Mouse (Mus musculus) C2C12 (cell line): Measurements from ENCODE around the gene Hsbp1.
"Not testable (repeated sequence)": the region's sequence is repeated elsewhere in the genome, so short reads cannot be mapped to it uniquely, and the experiment has no call there.

ENCODE experiments used
- CEBPB ChIP-seq: IDR thresholded peaks from one replicate; pipeline ENCODE4 v1.6.1; 2011; ENCODE audit warnings: low read depth, mild to moderate bottlenecking, control low read depth, moderate library complexity
- CTCF ChIP-seq: IDR thresholded peaks from one replicate; pipeline ENCODE4 v1.5.1; 2011; ENCODE audit not compliant: control insufficient read depth, insufficient read depth, insufficient read length
- FOSL1 ChIP-seq: IDR thresholded peaks from one replicate; pipeline ENCODE4 v1.8.0; 2011; ENCODE audit warnings: mild to moderate bottlenecking, low read length; ENCODE audit not compliant: poor library complexity, insufficient read depth, severe bottlenecking
- MYOD1 ChIP-seq: IDR thresholded peaks from one replicate; pipeline ENCODE4 v1.6.1; 2011; ENCODE audit warnings: low read depth; ENCODE audit not compliant: control insufficient read depth, insufficient read length
- USF1 ChIP-seq: IDR thresholded peaks from one replicate; pipeline ENCODE4 v1.6.1; 2011; ENCODE audit warnings: low read depth, mild to moderate bottlenecking, control low read depth, moderate library complexity

DNA sequence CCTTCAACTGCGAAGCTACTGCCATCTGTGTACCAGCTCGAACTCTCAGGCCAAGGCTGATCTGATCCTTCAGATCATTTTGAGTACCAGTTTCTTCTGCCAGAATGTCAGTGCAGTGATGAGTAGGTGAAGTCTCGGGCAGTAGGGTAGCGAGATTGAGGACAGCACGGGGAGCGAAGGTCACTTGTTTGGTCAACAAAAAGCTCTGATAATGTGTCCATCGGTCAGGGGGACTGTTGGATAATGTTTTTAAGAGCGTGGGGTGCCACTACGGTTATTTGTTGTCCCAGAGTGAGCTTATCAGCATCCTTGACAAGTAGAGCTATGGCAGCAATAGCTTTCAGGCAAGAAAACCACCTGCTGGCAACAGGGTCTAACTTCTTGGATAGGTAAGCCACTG is 30.4 kb downstream of the Hsbp1 start:
- not testable (repeated sequence) for TF ChIP-seq CTCF, MYOD1, USF1, FOSL1, CEBPB
